Mouse (Mus musculus): ENCODE data around the gene Prpf18. TPM values are rescaled to one million over a fixed set of nuclear protein-coding genes. Genes with fewer than 3 reads are reported as not detected.
A peak's percentile ranks its signal among the peaks of the same experiment; 100 is the strongest.

Gene Prpf18
- polyA plus RNA-seq, 1 experiment from 2014 or later = 15.6 TPM

- DNase-seq (ENCODE audit: low spot score) (no peak), ATAC-seq (ENCODE audit: low FRiP score, low TSS enrichment) (no peak)
- H3K4me3 ChIP-seq (ENCODE audit: low read depth, low read length) = no peak overlapping the region
- no peak overlapping the region for H3K4me2 ChIP-seq (replicated peaks; ENCODE audit: low read depth)
- no peak overlapping the region for H3K27ac ChIP-seq (replicated peaks)
- no peaks in the 10 kb centered on the region for H3K9me3 ChIP-seq (ENCODE audit: control insufficient read depth, low read length)
- no peaks in the 10 kb centered on the region for H3K27me3 ChIP-seq (ENCODE audit: control insufficient read depth, insufficient read depth, low read length)
- H3K9ac ChIP-seq (ENCODE audit: low read length) = no peak overlapping the region
- TF ChIP-seq EP300 (optimal IDR thresholded peaks at IDR 0.05) (no peak), CTCF (IDR thresholded peaks at IDR 0.05; ENCODE audit: low read depth) (no peak)
- 96% methylated on average over 2 of the region's 2 CpGs for WGBS
- H3K4me1 ChIP-seq (replicated peaks; ENCODE audit: control insufficient read depth, insufficient read depth) = no peaks in the 10 kb centered on the region
- no peaks in the 10 kb centered on the region for H3K36me3 ChIP-seq (ENCODE audit: control insufficient read depth, insufficient read depth, low read length)
Measured at GRCm38 (mm10) chr2:4649646-4650045, 2.3 kb downstream of the Prpf18 start.

DNA sequence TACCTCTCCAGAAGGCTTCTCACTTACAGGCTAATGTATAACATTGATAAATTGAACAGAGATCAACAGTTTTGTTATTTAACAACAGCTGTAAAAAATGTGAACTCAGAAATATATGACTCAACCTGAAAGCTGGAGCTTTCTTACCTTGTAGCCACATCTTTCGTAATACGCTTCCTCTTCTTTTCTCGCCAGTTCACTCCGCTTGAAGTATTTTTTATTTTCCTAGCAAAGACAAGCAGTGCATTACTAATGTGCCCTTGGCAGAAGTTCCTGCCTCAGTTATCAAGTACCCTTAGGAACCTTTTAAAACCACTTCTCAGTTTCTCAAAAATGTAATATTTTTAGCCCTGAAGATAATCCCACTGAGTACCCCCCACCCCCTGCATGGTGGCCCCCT lies 3.8 kb downstream of the Prpf18 start:
- TF ChIP-seq CTCF (IDR thresholded peaks at IDR 0.05; ENCODE audit: low read depth) = no peak
- TF ChIP-seq EP300 (optimal IDR thresholded peaks at IDR 0.05) = no peak
- Histone ChIP-seq H3K4me1 (replicated peaks; ENCODE audit: control insufficient read depth, insufficient read depth) (no peaks in the 10 kb centered on the region), H3K4me2 (replicated peaks; ENCODE audit: low read depth) (no peak overlapping the region), H3K27me3 (ENCODE audit: control insufficient read depth, insufficient read depth, low read length) (no peaks in the 10 kb centered on the region), H3K9ac (ENCODE audit: low read length) (no peak overlapping the region), H3K9me3 (ENCODE audit: control insufficient read depth, low read length) (no peaks in the 10 kb centered on the region), H3K36me3 (ENCODE audit: control insufficient read depth, insufficient read depth, low read length) (peaks cover 4% of the 10 kb centered on the region), H3K4me3 (ENCODE audit: low read depth, low read length) (no peak overlapping the region), H3K27ac (replicated peaks) (no peak overlapping the region)
- DNase-seq (ENCODE audit: low spot score) (no peak), ATAC-seq (ENCODE audit: low FRiP score, low TSS enrichment) (no peak)
- WGBS = 89% methylated on average over 4 of the region's 4 CpGs

DNA sequence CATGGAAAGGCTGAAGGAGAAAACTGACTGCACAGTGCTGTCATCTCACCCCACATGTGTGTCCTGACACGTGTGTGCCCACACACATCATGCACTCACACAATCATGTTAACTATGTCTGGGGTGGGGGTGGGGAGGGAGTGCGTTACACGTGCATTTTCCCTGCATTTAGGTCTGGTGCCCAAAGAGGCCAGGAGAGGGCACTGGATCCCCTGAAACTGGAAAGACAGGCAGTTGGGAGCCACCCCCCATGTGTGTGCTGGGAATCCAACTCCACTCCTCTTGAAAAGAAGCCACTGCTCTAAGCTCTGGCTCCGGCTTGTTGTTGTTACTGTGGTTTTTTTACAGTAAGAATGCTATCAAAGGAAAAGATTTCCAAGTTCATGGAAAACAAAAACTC lies 6.8 kb downstream of the Prpf18 start:
- 80% methylated on average over 4 of the region's 4 CpGs for WGBS
- no peak for ATAC-seq (ENCODE audit: low FRiP score, low TSS enrichment)
- H3K27ac ChIP-seq (replicated peaks) = no peak overlapping the region
- no peak for DNase-seq (ENCODE audit: low spot score)
- H3K4me2 ChIP-seq (replicated peaks; ENCODE audit: low read depth) = no peak overlapping the region
- no peaks in the 10 kb centered on the region for H3K4me1 ChIP-seq (replicated peaks; ENCODE audit: control insufficient read depth, insufficient read depth)
- H3K27me3 ChIP-seq (ENCODE audit: control insufficient read depth, insufficient read depth, low read length) = no peaks in the 10 kb centered on the region
- no peak for TF ChIP-seq EP300 (optimal IDR thresholded peaks at IDR 0.05)
- TF ChIP-seq CTCF (IDR thresholded peaks at IDR 0.05; ENCODE audit: low read depth) = peak; percentile 14; the same call in 1 of the 2 replicates
- no peak overlapping the region for H3K9ac ChIP-seq (ENCODE audit: low read length)
- H3K36me3 ChIP-seq (ENCODE audit: control insufficient read depth, insufficient read depth, low read length) = peaks cover 12% of the 10 kb centered on the region
- H3K9me3 ChIP-seq (ENCODE audit: control insufficient read depth, low read length) = no peaks in the 10 kb centered on the region
- no peak overlapping the region for H3K4me3 ChIP-seq (ENCODE audit: low read depth, low read length)

DNA sequence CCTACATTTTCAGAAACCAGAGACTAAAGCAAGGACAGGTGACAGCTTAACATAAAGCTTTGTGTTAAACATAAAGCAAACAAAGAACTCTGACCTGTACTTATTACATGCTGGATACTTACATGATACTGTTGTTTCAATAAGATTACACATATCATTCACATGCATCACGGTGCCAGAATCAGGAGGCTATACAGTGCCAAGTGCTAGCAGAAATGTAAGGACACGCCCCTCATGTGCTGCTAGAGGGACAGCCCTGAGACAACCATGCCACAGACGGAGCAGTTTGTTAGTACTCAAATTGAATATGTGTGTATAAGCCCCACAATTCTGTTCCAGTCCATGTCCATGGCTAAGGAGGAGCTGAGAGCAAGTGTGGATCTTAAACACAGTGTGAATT lies 13.7 kb downstream of the Prpf18 start:
- no peak overlapping the region for H3K4me3 ChIP-seq (ENCODE audit: low read depth, low read length)
- H3K36me3 ChIP-seq (ENCODE audit: control insufficient read depth, insufficient read depth, low read length) = peaks cover 25% of the 10 kb centered on the region
- no peak for ATAC-seq (ENCODE audit: low FRiP score, low TSS enrichment)
- TF ChIP-seq CTCF (IDR thresholded peaks at IDR 0.05; ENCODE audit: low read depth) (no peak), EP300 (optimal IDR thresholded peaks at IDR 0.05) (no peak)
- H3K27me3 ChIP-seq (ENCODE audit: control insufficient read depth, insufficient read depth, low read length) = no peaks in the 10 kb centered on the region
- no peaks in the 10 kb centered on the region for H3K9me3 ChIP-seq (ENCODE audit: control insufficient read depth, low read length)
- no peak overlapping the region for H3K27ac ChIP-seq (replicated peaks)
- no peak for DNase-seq (ENCODE audit: low spot score)
- no peak overlapping the region for H3K9ac ChIP-seq (ENCODE audit: low read length)
- no peaks in the 10 kb centered on the region for H3K4me1 ChIP-seq (replicated peaks; ENCODE audit: control insufficient read depth, insufficient read depth)
- WGBS = 86% methylated on average over 3 of the region's 3 CpGs
- H3K4me2 ChIP-seq (replicated peaks; ENCODE audit: low read depth) = no peak overlapping the region

DNA sequence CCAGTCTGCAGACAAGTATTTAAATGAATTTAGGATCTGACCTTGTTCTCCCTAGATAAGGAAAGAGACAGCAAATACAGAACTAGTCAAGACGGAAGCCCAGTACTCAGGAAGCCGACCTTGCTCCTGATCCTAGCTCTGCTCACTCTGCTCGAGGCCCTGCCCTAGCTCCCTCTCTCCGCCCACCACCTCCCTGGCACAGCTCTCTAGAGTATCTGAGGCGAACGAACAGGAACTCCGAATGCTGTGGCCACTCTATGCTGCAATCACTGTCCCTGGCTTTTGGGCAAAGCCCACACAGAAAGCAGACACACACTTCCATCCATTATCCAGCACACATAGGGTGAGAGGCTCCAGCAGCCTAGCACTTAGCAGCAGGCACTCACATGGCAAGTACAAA lies 15.3 kb downstream of the Prpf18 start:
- H3K27me3 ChIP-seq (ENCODE audit: control insufficient read depth, insufficient read depth, low read length) = no peaks in the 10 kb centered on the region
- WGBS = 76% methylated on average over 7 of the region's 7 CpGs
- ATAC-seq (ENCODE audit: low FRiP score, low TSS enrichment) = no peak
- no peak overlapping the region for H3K4me2 ChIP-seq (replicated peaks; ENCODE audit: low read depth)
- no peak overlapping the region for H3K9ac ChIP-seq (ENCODE audit: low read length)
- peaks cover 26% of the 10 kb centered on the region for H3K36me3 ChIP-seq (ENCODE audit: control insufficient read depth, insufficient read depth, low read length)
- H3K27ac ChIP-seq (replicated peaks) = no peak overlapping the region
- DNase-seq (ENCODE audit: low spot score) = no peak
- no peaks in the 10 kb centered on the region for H3K9me3 ChIP-seq (ENCODE audit: control insufficient read depth, low read length)
- no peaks in the 10 kb centered on the region for H3K4me1 ChIP-seq (replicated peaks; ENCODE audit: control insufficient read depth, insufficient read depth)
- H3K4me3 ChIP-seq (ENCODE audit: low read depth, low read length) = no peak overlapping the region
- TF ChIP-seq CTCF (IDR thresholded peaks at IDR 0.05; ENCODE audit: low read depth) (no peak), EP300 (optimal IDR thresholded peaks at IDR 0.05) (no peak)

- H3K4me1 ChIP-seq (replicated peaks; ENCODE audit: control insufficient read depth, insufficient read depth) = no peaks in the 10 kb centered on the region
- WGBS = 83% methylated on average over 8 of the region's 8 CpGs
- no peak for ATAC-seq (ENCODE audit: low FRiP score, low TSS enrichment)
- no peaks in the 10 kb centered on the region for H3K27me3 ChIP-seq (ENCODE audit: control insufficient read depth, insufficient read depth, low read length)
- no peak overlapping the region for H3K27ac ChIP-seq (replicated peaks)
- no peaks in the 10 kb centered on the region for H3K9me3 ChIP-seq (ENCODE audit: control insufficient read depth, low read length)
- H3K9ac ChIP-seq (ENCODE audit: low read length) = no peak overlapping the region
- DNase-seq (ENCODE audit: low spot score) = no peak
- TF ChIP-seq CTCF (IDR thresholded peaks at IDR 0.05; ENCODE audit: low read depth) (peak; percentile 59), EP300 (optimal IDR thresholded peaks at IDR 0.05) (no peak)
- no peak overlapping the region for H3K4me3 ChIP-seq (ENCODE audit: low read depth, low read length)
- H3K4me2 ChIP-seq (replicated peaks; ENCODE audit: low read depth) = no peak overlapping the region
- peaks cover 24% of the 10 kb centered on the region for H3K36me3 ChIP-seq (ENCODE audit: control insufficient read depth, insufficient read depth, low read length)
Measured at GRCm38 (mm10) chr2:4635804-4636203, 16.1 kb downstream of the Prpf18 start.
